Mouse (Mus musculus) liver, embryonic 13.5 days (tissue): ENCODE measurements around the gene Scamp3. TPM values are rescaled to one million over a fixed set of nuclear protein-coding genes. Genes with fewer than 3 reads are reported as not detected.

Experiments
- ATAC-seq: fragments of 200-750 bp; cut with Nextera tagmentation; 2 replicates; pipeline ENCODE4 v1.8.0; 2017; ENCODE audit warnings: low read depth, mild to moderate bottlenecking, moderate number of reproducible peaks, moderate library complexity
- DNase-seq: peaks from one replicate; pipeline ENCODE4 v3.0.0; 2022
- H3K27ac ChIP-seq: fragments of 300-500 bp; sonication (generic); 2 replicates; pipeline ENCODE4 v1.5.1; 2015; ENCODE audit warnings: moderate library complexity, mild to moderate bottlenecking, inconsistent platforms
- H3K27me3 ChIP-seq: fragments of 300-500 bp; sonication (generic); 2 replicates; pipeline ENCODE4 v1.6.1; 2015; ENCODE audit warnings: mild to moderate bottlenecking, inconsistent platforms
- H3K36me3 ChIP-seq: fragments of 300-500 bp; sonication (generic); 2 replicates; pipeline ENCODE4 v1.6.1; 2015; ENCODE audit warnings: mild to moderate bottlenecking, inconsistent platforms
- H3K4me1 ChIP-seq: fragments of 300-500 bp; sonication (generic); replicated peaks from 2 replicates; pipeline ENCODE4 v1.6.1; 2015; ENCODE audit warnings: inconsistent platforms
- H3K4me2 ChIP-seq: fragments of 300-500 bp; sonication (generic); 2 replicates; pipeline ENCODE4 v1.6.1; 2015; ENCODE audit warnings: inconsistent platforms, mild to moderate bottlenecking, moderate library complexity
- H3K4me3 ChIP-seq: fragments of 300-500 bp; sonication (generic); replicated peaks from 2 replicates; pipeline ENCODE4 v1.5.1; 2015; ENCODE audit warnings: mild to moderate bottlenecking, inconsistent platforms
- H3K9ac ChIP-seq: fragments of 300-500 bp; sonication (generic); 2 replicates; pipeline ENCODE4 v1.6.1; 2015; ENCODE audit warnings: mild to moderate bottlenecking, inconsistent platforms
- H3K9me3 ChIP-seq: fragments of 300-500 bp; sonication (generic); replicated peaks from 2 replicates; pipeline ENCODE4 v1.6.1; 2016; ENCODE audit warnings: inconsistent platforms
- WGBS: fragments of 180-500 bp; shearing (Covaris S2); methylation state at CpG from one replicate; pipeline ENCODE4 v1.1.7; 2015; ENCODE audit not compliant: insufficient replicate concordance; 5-methylcytosine and 5-hydroxymethylcytosine counted together
- polyA plus RNA-seq: library from polyadenylated mRNA; unstranded; fragments of >200 nt; fragmentation: Nextera tagmentation; extraction: Ambion mirVana; gene quantifications from 2 replicates; pipeline ENCODE4 v1.2.1, GENCODE M21; 2015

The Scamp3 gene
- polyA plus RNA-seq, 1 experiment from 2014 or later: 67.4 TPM

- DNase-seq: no peak
- Histone ChIP-seq H3K27me3 (peaks cover 14% of the 10 kb centered on the region; the same call in 1 of the 2 replicates), H3K4me3 (no peak overlapping the region), H3K36me3 (0 out of 2 replicates have a peak, but pooled peaks cover 6% of the 10 kb centered on the region), H3K4me1 (peaks cover 33% of the 10 kb centered on the region), H3K9me3 (no peaks in the 10 kb centered on the region), H3K27ac (no peak overlapping the region), H3K9ac (no peak overlapping the region), H3K4me2 (no peak overlapping the region)
- no peak for ATAC-seq
- 41% methylated on average over 3 of the region's 3 CpGs for WGBS
Observed at GRCm38 (mm10) chr3:89199839-89200238, 22.6 kb downstream of the Scamp3 start.

- Histone ChIP-seq H3K4me1 (peaks cover 12% of the 10 kb centered on the region), H3K36me3 (peaks cover 28% of the 10 kb centered on the region), H3K9ac (peak within 1 kb of the TSS; percentile 75), H3K27me3 (0 out of 2 replicates have a peak, but pooled peaks cover 6% of the 10 kb centered on the region), H3K4me2 (peak within 1 kb of the TSS; percentile 81), H3K9me3 (no peaks in the 10 kb centered on the region), H3K27ac (peak within 1 kb of the TSS; percentile 60), H3K4me3 (peak within 1 kb of the TSS; percentile 69)
- ATAC-seq: peak; percentile 81
- WGBS: 20% methylated on average over 13 of the region's 13 CpGs
- peak; percentile 79 for DNase-seq
Observed at GRCm38 (mm10) chr3:89202253-89203141, 25.2 kb downstream of the Scamp3 start, which contains the start of gene Gba. Gene Gba (plus strand): TSS chr3:89202928.

- H3K36me3 ChIP-seq: peaks cover 34% of the 10 kb centered on the region
- DNase-seq (no peak), ATAC-seq (peak; percentile 30; the same call in 1 of the 2 replicates)
- peak overlapping the region; percentile 60 for H3K27ac ChIP-seq
- 26% methylated on average over 5 of the region's 5 CpGs for WGBS
- peaks cover 12% of the 10 kb centered on the region for H3K4me1 ChIP-seq
- H3K4me3 ChIP-seq: peak overlapping the region; percentile 69
- H3K27me3 ChIP-seq: 0 out of 2 replicates have a peak, but pooled peaks cover 2% of the 10 kb centered on the region
- peak overlapping the region; percentile 81 for H3K4me2 ChIP-seq
- no peaks in the 10 kb centered on the region for H3K9me3 ChIP-seq
- H3K9ac ChIP-seq: peak overlapping the region; percentile 75
Observed at GRCm38 (mm10) chr3:89203142-89203514, 25.9 kb downstream of the Scamp3 start.

GRCm38 (mm10) chr3:89206079-89206478 lies 28.8 kb downstream of the Scamp3 start:
- peaks cover 64% of the 10 kb centered on the region for H3K36me3 ChIP-seq
- H3K4me3 ChIP-seq: no peak overlapping the region
- ATAC-seq (no peak), DNase-seq (no peak)
- no peak overlapping the region for H3K9ac ChIP-seq
- no peak overlapping the region for H3K4me2 ChIP-seq
- 84% methylated on average over 7 of the region's 7 CpGs for WGBS
- H3K9me3 ChIP-seq: no peaks in the 10 kb centered on the region
- H3K27me3 ChIP-seq: no peaks in the 10 kb centered on the region
- peaks cover 15% of the 10 kb centered on the region for H3K4me1 ChIP-seq
- H3K27ac ChIP-seq: no peak overlapping the region

- Histone ChIP-seq H3K4me3 (no peak overlapping the region), H3K4me1 (peaks cover 18% of the 10 kb centered on the region), H3K9ac (no peak overlapping the region), H3K27me3 (no peaks in the 10 kb centered on the region), H3K9me3 (no peaks in the 10 kb centered on the region), H3K36me3 (peaks cover 64% of the 10 kb centered on the region), H3K4me2 (no peak overlapping the region), H3K27ac (no peak overlapping the region)
- ATAC-seq (no peak), DNase-seq (no peak)
- 64% methylated on average over 2 of the region's 2 CpGs for WGBS
Observed at GRCm38 (mm10) chr3:89206695-89207094, 29.4 kb downstream of the Scamp3 start.

GRCm38 (mm10) chr3:89208075-89208657 lies 30.9 kb downstream of the Scamp3 start:
- Histone ChIP-seq H3K27ac (no peak overlapping the region), H3K4me1 (peaks cover 28% of the 10 kb centered on the region), H3K4me3 (no peak overlapping the region), H3K9ac (no peak overlapping the region), H3K36me3 (peaks cover 64% of the 10 kb centered on the region), H3K27me3 (no peaks in the 10 kb centered on the region), H3K9me3 (no peaks in the 10 kb centered on the region), H3K4me2 (no peak overlapping the region)
- WGBS: 82% methylated on average over 13 of the region's 13 CpGs
- ATAC-seq (no peak), DNase-seq (no peak)

GRCm38 (mm10) chr3:89208736-89209135 lies 31.5 kb downstream of the Scamp3 start:
- no peak overlapping the region for H3K27ac ChIP-seq
- no peak for DNase-seq
- H3K4me2 ChIP-seq: no peak overlapping the region
- peaks cover 64% of the 10 kb centered on the region for H3K36me3 ChIP-seq
- H3K4me1 ChIP-seq: peaks cover 26% of the 10 kb centered on the region
- H3K9ac ChIP-seq: no peak overlapping the region
- 87% methylated on average over 6 of the region's 6 CpGs for WGBS
- no peaks in the 10 kb centered on the region for H3K27me3 ChIP-seq
- no peak for ATAC-seq
- no peak overlapping the region for H3K4me3 ChIP-seq
- no peaks in the 10 kb centered on the region for H3K9me3 ChIP-seq

GRCm38 (mm10) chr3:89209731-89210130 lies 32.5 kb downstream of the Scamp3 start:
- no peak overlapping the region for H3K27ac ChIP-seq
- WGBS: 76% methylated on average over 7 of the region's 7 CpGs
- H3K27me3 ChIP-seq: no peaks in the 10 kb centered on the region
- H3K9ac ChIP-seq: no peak overlapping the region
- DNase-seq: no peak
- H3K4me2 ChIP-seq: no peak overlapping the region
- H3K4me1 ChIP-seq: peaks cover 30% of the 10 kb centered on the region
- ATAC-seq: no peak
- H3K4me3 ChIP-seq: no peak overlapping the region
- H3K9me3 ChIP-seq: no peaks in the 10 kb centered on the region
- H3K36me3 ChIP-seq: peaks cover 58% of the 10 kb centered on the region

- H3K36me3 ChIP-seq: peaks cover 58% of the 10 kb centered on the region
Observed at GRCm38 (mm10) chr3:89210162-89210561, 32.9 kb downstream of the Scamp3 start.

GRCm38 (mm10) chr3:89210731-89211130 lies 33.5 kb downstream of the Scamp3 start:
- Histone ChIP-seq H3K4me1 (peaks cover 40% of the 10 kb centered on the region), H3K36me3 (peaks cover 54% of the 10 kb centered on the region), H3K4me2 (no peak overlapping the region), H3K27ac (peak overlapping the region; percentile 26; the same call in 1 of the 2 replicates), H3K4me3 (no peak overlapping the region), H3K9ac (no peak overlapping the region), H3K9me3 (no peaks in the 10 kb centered on the region), H3K27me3 (peaks cover 8% of the 10 kb centered on the region)
- ATAC-seq (no peak), DNase-seq (no peak)
- 69% methylated on average over 7 of the region's 7 CpGs for WGBS

More at GRCm38 (mm10) chr3:89210162-89210561, 32.9 kb downstream of the Scamp3 start:
- Histone ChIP-seq H3K9me3 (no peaks in the 10 kb centered on the region), H3K27ac (no peak overlapping the region), H3K4me3 (no peak overlapping the region), H3K27me3 (peaks cover 2% of the 10 kb centered on the region), H3K4me2 (no peak overlapping the region), H3K9ac (no peak overlapping the region), H3K4me1 (peaks cover 34% of the 10 kb centered on the region)
- WGBS: 72% methylated on average over 13 of the region's 13 CpGs
- no peak for ATAC-seq
- no peak for DNase-seq

- WGBS: under 1% methylated on average over 65 of the region's 69 CpGs
- ATAC-seq: peak; percentile 89
Observed at GRCm38 (mm10) chr3:89213803-89214530, 36.7 kb downstream of the Scamp3 start.

More at GRCm38 (mm10) chr3:89213803-89214530, 36.7 kb downstream of the Scamp3 start:
- Histone ChIP-seq H3K4me1 (peaks cover 42% of the 10 kb centered on the region), H3K4me3 (peak overlapping the region; percentile 83), H3K27ac (peak overlapping the region; percentile 71), H3K9me3 (no peaks in the 10 kb centered on the region), H3K27me3 (peaks cover 15% of the 10 kb centered on the region), H3K9ac (peak overlapping the region; percentile 80), H3K4me2 (peak overlapping the region; percentile 88), H3K36me3 (peaks cover 21% of the 10 kb centered on the region)
- DNase-seq: peak; percentile 87
